Mouse (Mus musculus) heart, adult 11 months (tissue): Measurements from ENCODE around the gene Fars2.
"Not testable (repeated sequence)": the region's sequence is repeated elsewhere in the genome, so short reads cannot be mapped to it uniquely, and the experiment has no call there.

Experiments
- DNase-seq: peaks from one replicate; pipeline ENCODE4 v3.0.0; 2022

Gene Fars2

GRCm38 (mm10) chr13:36145601-36146000 is 28.4 kb downstream of the Fars2 start:
- no peak for DNase-seq

DNA sequence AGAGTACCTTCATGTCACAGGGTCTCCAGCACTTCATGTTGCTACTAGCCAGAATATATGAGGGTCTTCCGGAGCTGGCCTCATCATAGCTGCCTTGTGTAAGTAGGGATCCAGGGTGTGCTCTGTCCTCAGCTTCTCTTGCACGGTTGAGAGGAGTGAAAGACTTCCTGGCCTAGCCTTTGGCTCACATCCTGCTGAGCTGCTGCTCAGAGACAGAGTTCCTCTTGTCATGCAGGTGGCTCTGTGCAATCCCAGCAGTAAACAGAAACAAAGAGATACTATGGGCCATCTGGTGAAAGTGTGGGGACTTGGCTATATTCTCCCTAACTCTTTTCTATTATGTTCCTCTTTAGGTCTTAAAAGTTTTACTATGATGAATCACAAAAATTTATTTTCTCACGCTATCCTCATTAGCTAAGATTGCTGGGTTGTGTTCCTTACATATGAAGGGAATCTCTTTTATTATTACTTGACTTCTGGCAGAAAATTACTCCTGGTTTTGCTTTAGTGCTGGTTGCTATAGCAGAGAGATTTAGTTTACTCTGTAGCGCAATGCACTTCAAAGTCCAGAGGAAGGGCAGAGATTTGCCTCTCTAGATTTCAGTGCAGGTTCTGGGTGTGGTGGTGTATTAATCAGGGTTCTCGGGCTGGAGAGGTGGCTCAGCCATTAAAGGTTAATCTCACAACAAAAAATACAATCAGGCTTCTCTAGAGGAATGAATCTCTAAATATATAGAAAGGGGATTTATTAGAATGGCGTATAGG is 32.1 kb downstream of the Fars2 start:
- no peak for DNase-seq

DNA sequence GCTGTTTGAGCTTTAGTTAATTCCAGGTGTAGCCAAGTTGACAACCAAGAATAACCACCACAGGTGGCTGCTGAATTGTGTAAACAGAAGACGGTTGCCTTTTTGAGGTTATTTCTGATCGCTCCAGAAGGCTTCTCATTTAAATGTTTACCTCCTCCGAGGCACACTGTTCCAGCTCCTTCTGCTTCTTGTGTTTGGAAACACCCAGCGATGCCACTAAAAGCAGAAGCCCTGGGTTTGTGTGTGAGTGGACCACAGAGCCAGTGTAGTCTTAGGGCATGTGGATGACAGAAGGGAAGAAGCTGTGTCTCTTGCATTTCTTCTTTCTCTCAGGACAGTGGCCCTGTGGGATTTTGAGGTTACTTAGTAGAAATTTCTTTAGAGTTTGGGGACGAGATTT is 33.1 kb downstream of the Fars2 start:
- DNase-seq, result no peak

DNA sequence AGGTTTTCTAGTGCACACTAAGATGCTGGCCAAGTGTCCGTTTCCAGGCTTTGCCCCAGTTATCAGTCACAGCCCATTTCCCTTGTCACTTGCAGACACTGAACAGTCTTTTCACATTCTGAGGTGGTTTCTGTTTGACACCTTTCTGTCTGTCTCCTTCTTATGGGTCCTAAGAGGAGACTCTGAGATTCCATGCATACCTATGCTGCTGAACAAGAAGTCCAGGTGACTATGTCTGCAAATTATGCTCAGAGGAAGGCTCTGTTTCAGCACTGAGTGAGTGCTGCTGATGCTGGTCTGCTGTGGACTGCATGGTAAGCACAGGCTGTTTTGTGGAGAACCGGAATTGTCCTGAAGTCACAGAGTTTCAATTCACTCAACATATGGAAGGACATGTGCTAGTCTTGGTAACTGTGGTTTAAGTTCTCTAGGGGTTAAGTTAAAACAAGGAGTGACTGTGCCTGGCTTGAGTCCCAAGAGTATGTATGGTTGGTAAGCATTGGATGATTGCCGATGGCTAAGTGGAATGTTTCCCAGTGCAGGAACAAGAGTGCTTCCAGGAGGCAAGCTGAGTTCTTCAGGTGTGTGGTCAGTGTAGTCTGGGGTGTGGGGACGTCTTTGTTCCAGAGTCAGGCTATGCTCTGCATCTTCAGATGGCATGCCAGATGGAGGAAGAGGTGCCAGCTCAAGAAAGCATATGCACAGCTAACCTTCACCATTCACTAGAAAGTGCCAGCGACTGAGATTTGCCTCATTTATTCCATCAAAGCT is 35.7 kb downstream of the Fars2 start:
- DNase-seq, result no peak

DNA sequence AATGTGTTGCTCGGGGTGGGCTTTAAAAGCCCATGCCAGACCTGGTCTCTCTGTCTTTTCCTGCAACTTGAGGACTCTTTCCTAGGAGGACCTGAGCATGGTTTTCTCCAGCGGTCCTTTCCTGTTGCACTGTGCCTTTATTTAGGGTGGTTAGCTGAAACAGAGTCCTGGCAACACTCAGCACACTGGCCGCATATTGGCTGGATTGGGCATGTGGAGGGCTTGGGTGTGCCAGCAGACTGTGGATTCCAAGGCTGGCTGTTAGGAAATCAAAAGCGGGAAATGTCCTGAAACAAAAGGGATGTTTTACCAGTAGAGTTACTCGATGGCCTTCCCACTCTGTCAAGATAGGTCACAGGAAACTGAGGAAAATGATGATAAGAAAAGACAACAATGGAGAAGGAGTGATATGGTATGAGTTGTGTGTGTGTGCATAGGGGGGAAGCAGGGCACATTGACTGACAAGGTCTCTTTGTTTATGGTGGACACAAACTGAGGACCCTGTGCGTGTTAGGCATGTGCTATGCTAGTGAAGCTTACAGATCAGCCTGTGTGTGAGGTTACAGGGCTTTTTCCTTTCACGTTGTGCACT is 39.2 kb downstream of the Fars2 start:
- DNase-seq, result peak; percentile 89

- DNase-seq, result no peak
These were observed 46.2 kb downstream of the Fars2 start for GRCm38 (mm10) chr13:36163411-36163810.

DNA sequence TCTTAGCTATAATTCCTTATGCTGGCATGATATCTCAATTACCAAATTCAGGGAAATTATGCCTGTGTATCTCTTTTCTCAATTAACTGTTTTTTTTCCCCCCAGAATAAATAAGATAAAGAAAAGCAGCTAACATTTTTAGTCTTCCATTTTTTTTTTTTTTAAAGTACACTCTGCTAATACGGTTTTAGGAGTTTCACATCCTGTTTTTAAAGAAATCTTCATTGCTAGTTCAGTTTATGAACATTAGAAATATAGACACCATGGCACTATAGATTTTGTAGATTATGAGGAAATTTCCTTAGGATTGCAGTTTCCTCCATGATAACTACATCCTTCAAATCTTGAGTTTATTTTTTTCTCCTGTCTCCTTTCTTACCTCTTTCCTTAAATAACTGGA is 46.7 kb downstream of the Fars2 start:
- DNase-seq, result no peak

DNA sequence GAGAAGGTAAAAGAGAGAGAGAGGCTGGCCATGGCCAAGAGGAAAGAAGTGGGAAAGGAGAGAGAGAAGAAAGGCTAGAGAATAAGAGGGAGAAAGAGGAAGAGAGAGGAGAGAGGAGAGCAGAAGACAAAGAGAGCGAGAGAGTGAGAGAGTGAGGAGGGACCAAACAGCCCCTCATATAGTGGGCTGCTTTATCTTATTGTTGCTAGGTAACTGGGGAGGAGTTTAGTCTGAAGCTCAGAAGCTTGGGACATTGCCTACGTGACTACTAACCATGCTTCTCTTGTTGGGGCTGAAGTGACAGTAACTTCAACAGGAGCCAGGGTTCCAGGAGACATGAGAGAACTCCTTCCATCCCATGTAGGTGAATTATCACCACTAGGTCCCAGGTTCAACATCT is 55.8 kb downstream of the Fars2 start:
- not testable (repeated sequence) for DNase-seq

- DNase-seq, result no peak
These were observed 56.9 kb downstream of the Fars2 start for GRCm38 (mm10) chr13:36174101-36174500.

- DNase-seq, result no peak
These were observed 57.6 kb downstream of the Fars2 start for GRCm38 (mm10) chr13:36174772-36175171.

DNA sequence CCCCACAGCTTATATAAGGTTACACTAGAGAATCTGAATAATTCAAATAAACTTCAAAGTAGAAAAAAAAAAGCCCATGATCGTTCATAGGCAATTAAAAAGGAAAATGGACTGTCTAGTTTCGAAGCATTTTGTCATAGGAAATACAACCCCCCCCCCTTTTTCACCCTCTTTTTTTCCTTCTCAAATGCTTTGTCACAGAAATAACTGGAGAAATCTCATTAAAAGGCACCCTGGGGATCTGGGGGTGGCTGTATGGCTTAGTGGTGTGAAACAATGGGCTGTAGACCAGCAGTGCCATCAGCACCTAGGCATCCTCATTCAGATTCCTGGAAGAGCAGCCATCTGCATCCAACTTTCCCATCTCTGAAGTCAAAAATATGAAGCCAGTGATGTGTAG is 64.0 kb downstream of the Fars2 start:
- DNase-seq, result no peak

- DNase-seq, result no peak
These were observed 73.4 kb downstream of the Fars2 start for GRCm38 (mm10) chr13:36190577-36190976.

DNA sequence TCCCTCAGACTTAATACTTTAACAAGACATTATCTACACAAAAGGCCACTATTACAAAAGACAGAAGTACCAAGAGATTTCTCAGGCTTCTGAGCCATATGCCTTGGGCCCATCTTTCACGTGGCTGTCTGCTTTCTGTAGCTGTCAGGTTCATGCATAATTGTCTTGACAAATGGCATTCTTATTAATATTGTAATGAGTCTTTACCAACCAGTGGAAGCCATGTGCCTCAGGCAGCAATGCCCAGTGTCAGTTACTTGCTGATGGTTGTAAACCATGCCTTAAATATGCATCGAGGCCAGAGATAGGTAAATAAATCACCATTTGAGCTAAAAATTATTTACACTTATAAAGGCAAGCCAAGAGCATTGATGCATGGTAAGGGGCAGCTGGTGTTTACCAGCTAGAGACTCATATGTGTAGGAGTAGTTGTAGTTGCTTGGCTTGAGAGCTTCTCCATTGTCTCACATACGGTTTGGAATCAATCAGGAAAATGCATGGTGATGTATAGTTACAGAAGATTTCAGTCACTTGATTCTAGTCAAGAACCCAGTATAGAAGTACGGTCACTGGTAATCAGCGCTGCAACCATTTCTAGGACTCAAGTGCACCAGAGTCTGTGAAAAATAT is 76.4 kb downstream of the Fars2 start:
- DNase-seq, result no peak

DNA sequence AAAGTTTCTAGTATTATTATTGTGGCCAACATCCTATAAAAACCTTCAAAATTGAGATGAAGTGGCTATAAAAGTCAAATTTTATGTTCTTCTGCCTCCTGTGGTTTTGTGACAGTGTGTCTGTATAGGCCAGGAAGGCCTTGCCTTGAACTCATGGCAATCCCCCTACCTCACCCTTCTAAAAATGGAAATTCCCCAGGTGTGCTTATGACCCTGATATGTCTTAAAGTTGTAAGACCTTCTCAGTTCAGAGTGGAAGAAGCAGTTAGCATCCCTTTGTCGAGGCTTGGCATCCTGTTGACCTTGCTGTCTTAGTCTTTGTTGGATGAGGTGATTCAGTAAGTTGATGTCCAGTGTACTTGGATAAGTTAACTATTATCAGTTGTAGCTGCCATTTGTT is 82.1 kb downstream of the Fars2 start:
- no peak for DNase-seq

DNA sequence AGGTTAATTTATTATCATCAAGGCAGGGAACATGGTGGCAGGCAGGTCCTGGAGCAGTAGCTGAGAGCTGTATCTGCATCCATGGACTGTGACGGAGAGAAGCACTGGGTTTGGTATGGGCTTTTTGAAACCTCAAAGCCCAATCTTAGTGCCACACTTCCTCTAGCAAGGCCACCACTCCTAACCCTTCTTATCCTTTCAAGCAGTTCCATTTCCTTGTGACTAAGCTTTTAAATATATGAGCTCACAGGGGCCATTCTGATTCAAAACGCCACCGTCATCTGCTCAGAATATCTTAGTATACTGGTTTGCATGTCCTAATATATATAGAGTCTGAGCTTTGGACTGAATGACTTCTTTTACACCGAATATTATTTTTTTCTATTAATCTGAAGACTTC is 83.2 kb downstream of the Fars2 start:
- no peak for DNase-seq

- no peak for DNase-seq
These were observed 85.3 kb downstream of the Fars2 start for GRCm38 (mm10) chr13:36202496-36202895.

- no peak for DNase-seq
These were observed 85.8 kb downstream of the Fars2 start for GRCm38 (mm10) chr13:36203014-36203413.

DNA sequence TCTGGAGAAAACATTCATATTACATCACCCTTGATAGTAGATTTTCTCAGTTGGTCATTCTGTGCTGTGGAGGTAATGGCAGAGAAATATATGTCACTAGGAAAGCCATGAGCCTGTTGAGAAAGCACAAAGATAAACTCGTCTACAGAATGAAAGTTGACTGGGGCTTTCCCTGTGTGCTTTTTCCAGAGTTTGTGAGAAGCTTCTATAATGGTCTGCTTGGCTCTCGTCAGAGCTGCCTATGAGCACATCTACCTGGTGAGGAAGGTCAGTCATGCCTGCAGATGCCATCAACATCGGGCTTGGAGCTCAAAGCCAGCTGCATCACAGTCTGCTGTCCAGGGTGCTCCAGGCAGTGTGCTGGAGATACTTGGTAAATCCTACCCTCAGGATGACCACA is 87.1 kb downstream of the Fars2 start:
- no peak for DNase-seq

DNA sequence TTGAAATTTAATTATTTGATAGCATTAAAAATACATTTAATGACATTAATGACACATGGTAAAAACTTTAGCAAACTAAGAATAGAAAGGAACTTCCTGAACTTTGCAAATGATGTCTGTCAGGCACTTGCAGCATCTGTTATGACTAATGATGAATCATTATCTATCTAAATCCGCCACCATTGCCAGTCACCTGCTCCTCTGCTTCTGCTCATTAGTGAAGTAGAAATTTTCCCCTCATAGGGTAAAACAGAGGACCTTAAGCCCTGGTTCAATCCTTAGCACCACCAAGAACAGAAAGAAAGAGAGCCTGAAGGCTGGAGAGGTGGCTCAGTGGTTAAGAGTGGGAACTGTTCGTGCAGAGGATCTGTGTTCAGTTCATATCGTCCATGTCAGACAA is 93.8 kb downstream of the Fars2 start:
- no peak for DNase-seq

- DNase-seq, result no peak
These were observed 96.8 kb downstream of the Fars2 start for GRCm38 (mm10) chr13:36214056-36214455.

GRCm38 (mm10) chr13:36216005-36216404 is 98.8 kb downstream of the Fars2 start:
- no peak for DNase-seq

DNA sequence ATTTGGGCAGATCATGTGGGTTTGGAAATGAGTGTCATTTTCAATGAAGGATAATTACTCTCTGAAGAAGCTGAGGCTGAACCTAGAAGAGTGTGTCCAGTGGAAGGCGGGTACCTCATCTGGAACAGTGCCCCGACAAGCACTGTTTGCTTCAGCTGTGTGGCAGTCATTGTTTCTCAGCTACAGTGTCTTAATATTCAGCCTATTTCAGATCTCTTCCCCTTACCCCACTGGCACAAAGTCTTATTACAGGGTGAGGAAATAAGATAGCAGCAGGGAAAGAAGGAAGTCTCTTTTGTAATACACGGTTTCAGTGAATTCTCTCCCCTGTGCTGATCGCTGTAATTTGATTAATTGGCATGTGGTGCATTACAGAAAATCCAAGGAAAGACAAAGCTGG is 101.1 kb downstream of the Fars2 start:
- no peak for DNase-seq

GRCm38 (mm10) chr13:36219506-36219905 is 102.3 kb downstream of the Fars2 start:
- no peak for DNase-seq

GRCm38 (mm10) chr13:36221897-36222296 is 104.7 kb downstream of the Fars2 start:
- DNase-seq, result no peak
